Mouse (Mus musculus) liver, postnatal 0 days (tissue): ENCODE measurements around the gene Shank3.

Experiments used
- CTCF ChIP-seq: sonication (generic); IDR thresholded peaks from 2 replicates; pipeline ENCODE4 v1.5.1; 2016; ENCODE audit warnings: antibody characterized with exemption, low read depth
- EP300 ChIP-seq: IDR thresholded peaks from 2 replicates; pipeline ENCODE4 v1.6.1; 2016; ENCODE audit warnings: antibody characterized with exemption, low read depth, mild to moderate bottlenecking

- no peak for TF ChIP-seq CTCF
- no peak for TF ChIP-seq EP300
Observed at GRCm38 (mm10) chr15:89501321-89501720, 1.9 kb downstream of the Shank3 start.
